Mouse (Mus musculus) thymus, adult 2 months (tissue): Measurements from ENCODE around the gene Tgfb2.

Experiments used
- CTCF ChIP-seq: fragments of 200-500 bp; IDR thresholded peaks from 2 replicates; pipeline ENCODE4 v1.5.1; 2012; ENCODE audit warnings: mild to moderate bottlenecking, control low read depth, low read length, moderate library complexity, borderline replicate concordance; ENCODE audit not compliant: control insufficient read depth, poor library complexity, insufficient read depth; ENCODE audit errors: extremely low read depth
- POLR2A ChIP-seq: fragments of 200-500 bp; IDR thresholded peaks from 2 replicates; pipeline ENCODE4 v1.6.1; 2012; ENCODE audit warnings: mild to moderate bottlenecking, low read length, control low read depth, moderate library complexity; ENCODE audit not compliant: control insufficient read depth, poor library complexity, insufficient read depth; ENCODE audit errors: extremely low read depth

- no peak for TF ChIP-seq CTCF
- TF ChIP-seq POLR2A = no peak
These were observed 34.0 kb upstream of the Tgfb2 start for GRCm38 (mm10) chr1:186739828-186740227.
